9 mouse cellular contexts compared by ENCODE assay signal in the genomic region with DNA sequence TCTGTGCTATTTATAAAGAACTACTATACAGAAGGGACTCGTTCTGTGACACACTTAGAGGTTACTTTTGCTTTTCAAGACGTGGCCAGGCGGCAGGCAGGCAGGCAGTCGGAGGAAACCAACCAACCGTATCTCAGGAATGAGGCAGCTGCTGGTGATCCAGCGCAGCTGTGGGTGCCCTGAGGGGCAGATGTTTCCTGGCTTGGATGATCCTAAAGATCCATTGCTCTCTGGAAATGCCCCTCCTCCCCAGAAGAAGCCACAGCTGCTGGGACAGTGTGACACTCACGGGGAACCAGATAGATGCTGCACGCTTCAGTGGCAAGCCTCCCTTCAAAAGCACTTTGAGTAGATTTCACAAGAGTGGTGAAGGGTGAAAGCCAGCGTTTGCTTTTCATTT. TPM values are rescaled to one million over a fixed set of nuclear protein-coding genes. Genes with fewer than 3 reads are reported as not detected.
DNase-seq lines count a peak whose midpoint lies in the region; ATAC-seq and TF ChIP-seq lines count a peak whose summit lies in the region.
"Had no signal": no experiment of that assay in that cellular context is flagged by ENCODE, and none has a peak within 500 bp of the region (broad histone marks: within the 10 kb centered on the region; RNA-seq: fewer than 3 reads in every experiment).

No protein-coding gene starts in this region.

- 19% methylated on average over 9 of the region's 9 CpGs for WGBS in limb, embryonic 11.5 days
- WGBS in limb, embryonic 10.5 days = 19% methylated on average over 9 of the region's 9 CpGs
- 12% methylated on average over 9 of the region's 9 CpGs for WGBS in hindbrain, embryonic 11.5 days
- WGBS in lung, embryonic 14.5 days = 3% methylated on average over 9 of the region's 9 CpGs
- WGBS in small intestine, adult 2 months = 21% methylated on average over 9 of the region's 9 CpGs

- H3K4me2 ChIP-seq in limb, embryonic 11.5 days (ENCODE audit: low read depth, severe bottlenecking) = no peak overlapping the region
- H3K4me2 ChIP-seq in hindbrain, embryonic 11.5 days (replicated peaks; ENCODE audit: low read depth, low read length) = no peak overlapping the region
- H3K4me2 ChIP-seq in lung, embryonic 14.5 days = peak overlapping the region; percentile 12; the same call in 1 of the 2 replicates
- H3K4me2 ChIP-seq: liver, embryonic 15.5 days had no signal

- H3K9ac ChIP-seq in limb, embryonic 11.5 days (ENCODE audit: low read length) = no peak overlapping the region
- H3K9ac ChIP-seq in hindbrain, embryonic 11.5 days (ENCODE audit: low read depth, low read length) = no peak overlapping the region
- H3K9ac ChIP-seq in lung, embryonic 14.5 days = no peak overlapping the region
- H3K9ac ChIP-seq: liver, embryonic 15.5 days had no signal

- H3K27me3 ChIP-seq in limb, embryonic 11.5 days (ENCODE audit: control insufficient read depth, insufficient read depth, low read length) = no peaks in the 10 kb centered on the region
- H3K27me3 ChIP-seq in limb, embryonic 10.5 days (ENCODE audit: low read depth, poor library complexity, severe bottlenecking) = 0 out of 2 replicates have a peak, but pooled peaks cover 4% of the 10 kb centered on the region
- H3K27me3 ChIP-seq in hindbrain, embryonic 11.5 days (ENCODE audit: control insufficient read depth, insufficient read depth, low read length) = no peaks in the 10 kb centered on the region
- H3K27me3 ChIP-seq in lung, embryonic 14.5 days (ENCODE audit: insufficient read depth, low read length) = no peaks in the 10 kb centered on the region
- H3K27me3 ChIP-seq in small intestine, adult 2 months (ENCODE audit: control insufficient read depth, insufficient read depth, low read length) = no peaks in the 10 kb centered on the region
- H3K27me3 ChIP-seq: liver, embryonic 15.5 days had no signal

- TF ChIP-seq POLR2A in small intestine, adult 2 months (IDR thresholded peaks at IDR 0.05; ENCODE audit: low read depth, low read length) = no peak

- no peak overlapping the region for H3K4me3 ChIP-seq in limb, embryonic 11.5 days (ENCODE audit: low read depth, low read length)
- H3K4me3 ChIP-seq in limb, embryonic 10.5 days = no peak overlapping the region
- H3K4me3 ChIP-seq in hindbrain, embryonic 11.5 days (ENCODE audit: low read depth, low read length) = no peak overlapping the region
- H3K4me3 ChIP-seq in lung, embryonic 14.5 days (ENCODE audit: low read depth, low read length) = no peak overlapping the region
- H3K4me3 ChIP-seq in small intestine, adult 2 months (ENCODE audit: low read depth, low read length) = peak overlapping the region; percentile 15; the same call in 1 of the 2 replicates
- H3K4me3 ChIP-seq: liver, embryonic 15.5 days had no signal

- no peak for TF ChIP-seq CTCF in lung, embryonic 14.5 days (IDR thresholded peaks at IDR 0.05; ENCODE audit: low read depth)
- no peak for TF ChIP-seq CTCF in small intestine, adult 2 months (IDR thresholded peaks at IDR 0.05; ENCODE audit: extremely low read depth, insufficient read length, insufficient replicate concordance, low read depth, low read length)

- DNase-seq in limb, embryonic 11.5 days (ENCODE audit: low spot score) = peak; percentile 42
- DNase-seq in limb, embryonic 10.5 days (ENCODE audit: low spot score) = no peak
- peak; percentile 63 for DNase-seq in hindbrain, embryonic 11.5 days (ENCODE audit: low spot score)
- peak; percentile 95 for DNase-seq in lung, embryonic 14.5 days
- DNase-seq in natural killer cell, adult 2 months (ENCODE audit: low spot score in 2 of 2) = no peak
- no peak for DNase-seq in thymus, adult 18-20 months

- no peaks in the 10 kb centered on the region for H3K9me3 ChIP-seq in limb, embryonic 11.5 days (ENCODE audit: control insufficient read depth, low read length)
- H3K9me3 ChIP-seq in limb, embryonic 10.5 days (replicated peaks) = no peaks in the 10 kb centered on the region
- H3K9me3 ChIP-seq in hindbrain, embryonic 11.5 days (ENCODE audit: control insufficient read depth, low read length) = no peaks in the 10 kb centered on the region
- H3K9me3 ChIP-seq in lung, embryonic 14.5 days (ENCODE audit: low read depth, low read length) = no peaks in the 10 kb centered on the region
- H3K9me3 ChIP-seq: liver, embryonic 15.5 days had no signal

- no peaks in the 10 kb centered on the region for H3K36me3 ChIP-seq in limb, embryonic 11.5 days (ENCODE audit: control insufficient read depth, insufficient read depth, low read length)
- H3K36me3 ChIP-seq in limb, embryonic 10.5 days = no peaks in the 10 kb centered on the region
- no peaks in the 10 kb centered on the region for H3K36me3 ChIP-seq in hindbrain, embryonic 11.5 days (ENCODE audit: control insufficient read depth, insufficient read depth, low read length)
- H3K36me3 ChIP-seq in lung, embryonic 14.5 days (ENCODE audit: insufficient read depth) = no peaks in the 10 kb centered on the region
- H3K36me3 ChIP-seq in small intestine, adult 2 months (ENCODE audit: control insufficient read depth, insufficient read depth, low read length) = no peaks in the 10 kb centered on the region
- H3K36me3 ChIP-seq: liver, embryonic 15.5 days had no signal

- ATAC-seq in limb, embryonic 11.5 days (ENCODE audit: insufficient number of reproducible peaks, low FRiP score, low TSS enrichment, low read depth) = no peak
- peak; percentile 71; the same call in 1 of the 2 replicates for ATAC-seq in hindbrain, embryonic 11.5 days (ENCODE audit: low FRiP score)
- peak; percentile 92 for ATAC-seq in lung, embryonic 14.5 days (ENCODE audit: insufficient read depth)
- ATAC-seq in megakaryocyte-erythroid progenitor cell, adult 5-6 weeks (replicated peaks; ENCODE audit: low FRiP score, low TSS enrichment, poor library complexity, severe bottlenecking) = no peak

- no peaks in the 10 kb centered on the region for H3K4me1 ChIP-seq in limb, embryonic 11.5 days (ENCODE audit: control insufficient read depth, insufficient read depth, low read length)
- peaks cover 18% of the 10 kb centered on the region for H3K4me1 ChIP-seq in limb, embryonic 10.5 days
- H3K4me1 ChIP-seq in hindbrain, embryonic 11.5 days (replicated peaks; ENCODE audit: control insufficient read depth, insufficient read depth, low read length) = 0 out of 2 replicates have a peak, but pooled peaks cover 2% of the 10 kb centered on the region
- peaks cover 21% of the 10 kb centered on the region for H3K4me1 ChIP-seq in lung, embryonic 14.5 days (ENCODE audit: insufficient read depth)
- H3K4me1 ChIP-seq in small intestine, adult 2 months (ENCODE audit: control insufficient read depth, insufficient read depth, insufficient read length, low read length) = no peaks in the 10 kb centered on the region

- no peak overlapping the region for H3K27ac ChIP-seq in limb, embryonic 11.5 days (replicated peaks; ENCODE audit: low read depth, low read length)
- no peak overlapping the region for H3K27ac ChIP-seq in limb, embryonic 10.5 days
- H3K27ac ChIP-seq in hindbrain, embryonic 11.5 days (ENCODE audit: low read depth, low read length) = no peak overlapping the region
- H3K27ac ChIP-seq in lung, embryonic 14.5 days (ENCODE audit: low read depth) = peak overlapping the region; percentile 12; the same call in 1 of the 2 replicates
- no peak overlapping the region for H3K27ac ChIP-seq in small intestine, adult 2 months (ENCODE audit: insufficient read depth, low read depth, low read length)
- H3K27ac ChIP-seq: liver, embryonic 15.5 days had no signal

RNA-seq across cellular contexts. Expression of a gene that starts 18.9 kb away (rescaled TPM):
- 0.11 and 0.35 TPM in 2 replicates for polyA plus RNA-seq in limb, embryonic 11.5 days (2014; fragmentation: Nextera tagmentation; extraction: Ambion mirVana)
- 0.11 and 0.39 TPM in 2 replicates for polyA plus RNA-seq in limb, embryonic 10.5 days (2016; fragmentation: Nextera tagmentation; extraction: Ambion mirVana)
- polyA plus RNA-seq in hindbrain, embryonic 11.5 days (2014; fragmentation: Nextera tagmentation; extraction: Ambion mirVana) = 0.12 and 0.40 TPM in 2 replicates
- polyA plus RNA-seq in lung, embryonic 14.5 days (2014; fragmentation: Nextera tagmentation; extraction: Ambion mirVana) = 2.6 and 2.7 TPM in 2 replicates
- 0.37 and 0.61 TPM in 2 replicates for polyA plus RNA-seq in small intestine, adult 2 months (2012; rRNA removed)
- 0.89 TPM in 1 of 2 replicates, not detected in the other for total RNA-seq in megakaryocyte-erythroid progenitor cell, adult 5-6 weeks (2014; fragmentation: Nextera tagmentation)
- not detected in 2 replicates for total RNA-seq in megakaryocyte-erythroid progenitor cell, adult 5-6 weeks (2017)

RNA-seq across cellular contexts. Expression of a gene that starts 27.9 kb away (rescaled TPM):
- polyA plus RNA-seq in limb, embryonic 11.5 days (2014; fragmentation: Nextera tagmentation; extraction: Ambion mirVana) = 74.6 and 78.9 TPM in 2 replicates
- 78.6 and 79.5 TPM in 2 replicates for polyA plus RNA-seq in limb, embryonic 10.5 days (2016; fragmentation: Nextera tagmentation; extraction: Ambion mirVana)
- polyA plus RNA-seq in hindbrain, embryonic 11.5 days (2014; fragmentation: Nextera tagmentation; extraction: Ambion mirVana) = 95.5 and 102 TPM in 2 replicates
- polyA plus RNA-seq in lung, embryonic 14.5 days (2014; fragmentation: Nextera tagmentation; extraction: Ambion mirVana) = 69.7 and 73.6 TPM in 2 replicates
- polyA plus RNA-seq in small intestine, adult 2 months (2012; rRNA removed) = 16.2 and 35.9 TPM in 2 replicates
- 38.0 and 65.7 TPM in 2 replicates for total RNA-seq in megakaryocyte-erythroid progenitor cell, adult 5-6 weeks (2014; fragmentation: Nextera tagmentation)
- total RNA-seq in megakaryocyte-erythroid progenitor cell, adult 5-6 weeks (2017) = 132 and 179 TPM in 2 replicates

RNA-seq across cellular contexts. Expression of a gene that starts 42.0 kb away (rescaled TPM):
- polyA plus RNA-seq in limb, embryonic 11.5 days (2014; fragmentation: Nextera tagmentation; extraction: Ambion mirVana) = 52.1 and 60.3 TPM in 2 replicates
- 59.7 and 61.5 TPM in 2 replicates for polyA plus RNA-seq in limb, embryonic 10.5 days (2016; fragmentation: Nextera tagmentation; extraction: Ambion mirVana)
- 44.7 and 44.9 TPM in 2 replicates for polyA plus RNA-seq in hindbrain, embryonic 11.5 days (2014; fragmentation: Nextera tagmentation; extraction: Ambion mirVana)
- 50.2 and 53.9 TPM in 2 replicates for polyA plus RNA-seq in lung, embryonic 14.5 days (2014; fragmentation: Nextera tagmentation; extraction: Ambion mirVana)
- 12.2 and 20.9 TPM in 2 replicates for polyA plus RNA-seq in small intestine, adult 2 months (2012; rRNA removed)
- 25.8 and 32.3 TPM in 2 replicates for total RNA-seq in megakaryocyte-erythroid progenitor cell, adult 5-6 weeks (2014; fragmentation: Nextera tagmentation)
- total RNA-seq in megakaryocyte-erythroid progenitor cell, adult 5-6 weeks (2017) = 35.5 and 41.8 TPM in 2 replicates

RNA-seq across cellular contexts. Expression of a gene that starts 42.1 kb away (rescaled TPM):
- 219 and 224 TPM in 2 replicates for polyA plus RNA-seq in limb, embryonic 11.5 days (2014; fragmentation: Nextera tagmentation; extraction: Ambion mirVana)
- polyA plus RNA-seq in limb, embryonic 10.5 days (2016; fragmentation: Nextera tagmentation; extraction: Ambion mirVana) = 223 and 238 TPM in 2 replicates
- polyA plus RNA-seq in hindbrain, embryonic 11.5 days (2014; fragmentation: Nextera tagmentation; extraction: Ambion mirVana) = 142 and 144 TPM in 2 replicates
- polyA plus RNA-seq in lung, embryonic 14.5 days (2014; fragmentation: Nextera tagmentation; extraction: Ambion mirVana) = 161 and 165 TPM in 2 replicates
- polyA plus RNA-seq in small intestine, adult 2 months (2012; rRNA removed) = 4.4 and 9.9 TPM in 2 replicates
- total RNA-seq in megakaryocyte-erythroid progenitor cell, adult 5-6 weeks (2014; fragmentation: Nextera tagmentation) = 42.7 and 47.4 TPM in 2 replicates
- 43.9 and 73.8 TPM in 2 replicates for total RNA-seq in megakaryocyte-erythroid progenitor cell, adult 5-6 weeks (2017)

RNA-seq across cellular contexts. Expression of a gene that starts 45.9 kb away (rescaled TPM):
- 0.56 and 1.1 TPM in 2 replicates for polyA plus RNA-seq in limb, embryonic 11.5 days (2014; fragmentation: Nextera tagmentation; extraction: Ambion mirVana)
- polyA plus RNA-seq in limb, embryonic 10.5 days (2016; fragmentation: Nextera tagmentation; extraction: Ambion mirVana) = 1.9 and 2.2 TPM in 2 replicates
- polyA plus RNA-seq in hindbrain, embryonic 11.5 days (2014; fragmentation: Nextera tagmentation; extraction: Ambion mirVana) = 0.56 and 0.97 TPM in 2 replicates
- 1.2 and 1.5 TPM in 2 replicates for polyA plus RNA-seq in lung, embryonic 14.5 days (2014; fragmentation: Nextera tagmentation; extraction: Ambion mirVana)
- polyA plus RNA-seq in small intestine, adult 2 months (2012; rRNA removed) = not detected in 2 replicates
- total RNA-seq in megakaryocyte-erythroid progenitor cell, adult 5-6 weeks (2014; fragmentation: Nextera tagmentation) = not detected in 2 replicates
- not detected in 2 replicates for total RNA-seq in megakaryocyte-erythroid progenitor cell, adult 5-6 weeks (2017)

Comparison
In these comparisons a context has a peak if more than half of its experiments do, and no peak if none do; other contexts are left out.
1. DNase-seq: peak in limb, embryonic 11.5 days (single experiment), hindbrain, embryonic 11.5 days (single experiment) and lung, embryonic 14.5 days (single experiment); none in limb, embryonic 10.5 days (single experiment), natural killer cell, adult 2 months (0 of 2) and thymus, adult 18-20 months (0 of 2).
2. ATAC-seq: peak in hindbrain, embryonic 11.5 days (single experiment) and lung, embryonic 14.5 days (single experiment); none in limb, embryonic 11.5 days (single experiment) and megakaryocyte-erythroid progenitor cell, adult 5-6 weeks (single experiment).